Mouse (Mus musculus) bone marrow macrophage, adult 2 months (primary cell): ENCODE results near the gene Slc4a3.

Experiments used
- CTCF ChIP-seq: IDR thresholded peaks from 2 replicates; pipeline ENCODE4 v1.5.1; 2012; ENCODE audit warnings: low read depth, mild to moderate bottlenecking, low read length, moderate library complexity
- POLR2A ChIP-seq: IDR thresholded peaks from 2 replicates; pipeline ENCODE4 v1.6.1; 2012; ENCODE audit warnings: mild to moderate bottlenecking, low read depth, low read length, borderline replicate concordance

- TF ChIP-seq CTCF, result no peak
- TF ChIP-seq POLR2A, result no peak
These were observed 21.4 kb upstream of the Slc4a3 start for GRCm38 (mm10) chr1:75524679-75525078.
